Mouse (Mus musculus) urinary bladder, postnatal 10 days (tissue): ENCODE measurements around the gene Ankrd55.

Experiments used
- DNase-seq: peaks from one replicate; pipeline ENCODE4 v3.0.0; 2022; ENCODE audit warnings: low spot score

The Ankrd55 gene

DNA sequence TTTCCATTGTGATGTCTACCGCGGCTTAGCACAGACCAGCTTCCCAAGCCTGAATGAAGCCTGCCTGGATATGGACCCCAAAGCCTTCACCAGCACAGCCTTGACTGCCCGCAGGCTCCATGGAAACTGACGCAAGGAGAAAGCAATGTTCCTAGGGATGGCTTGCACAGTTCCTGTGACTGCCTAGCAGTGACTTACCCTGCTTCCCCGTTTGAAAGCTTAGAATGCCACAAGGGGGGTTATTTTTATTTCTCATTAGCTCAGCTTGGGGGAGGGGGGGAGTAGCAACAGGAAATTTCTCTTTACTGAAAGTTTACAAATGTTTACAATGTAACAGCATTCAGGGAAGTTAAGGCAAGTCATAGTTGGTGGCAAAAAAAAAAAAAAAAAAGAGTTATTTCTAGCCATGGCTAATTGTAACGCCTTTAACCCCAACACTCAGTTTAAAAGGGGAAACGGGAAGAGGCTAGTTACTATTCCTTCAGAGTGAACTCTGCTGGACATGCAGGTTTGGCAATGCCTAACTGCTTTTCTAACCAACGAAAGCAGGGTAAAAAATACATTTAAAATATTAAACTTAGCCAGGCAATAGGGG is 56.1 kb downstream of the Ankrd55 start:
- no peak for DNase-seq

- DNase-seq: no peak
Measured at GRCm38 (mm10) chr13:112345542-112345941, 57.3 kb downstream of the Ankrd55 start.

DNA sequence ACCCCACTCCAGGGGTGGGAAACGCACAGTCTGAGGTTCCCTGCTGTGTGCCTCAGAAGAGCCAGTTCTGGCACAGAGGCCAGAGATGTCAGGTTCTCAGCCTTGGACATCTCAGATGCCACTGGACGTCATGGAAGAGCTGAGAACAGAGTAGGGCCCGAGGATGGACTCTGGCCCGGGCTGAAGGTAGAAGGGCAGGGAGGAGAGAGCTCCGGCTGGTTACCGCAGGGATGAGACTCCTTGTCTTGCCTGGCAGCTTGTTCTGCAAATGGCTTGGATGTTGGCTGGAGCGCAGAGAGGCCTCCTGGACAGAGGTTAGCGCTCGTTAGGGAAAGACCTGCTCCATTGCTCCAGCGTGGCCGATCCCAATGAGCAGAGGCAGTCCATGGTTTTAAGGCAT is 57.8 kb downstream of the Ankrd55 start:
- DNase-seq: no peak

DNA sequence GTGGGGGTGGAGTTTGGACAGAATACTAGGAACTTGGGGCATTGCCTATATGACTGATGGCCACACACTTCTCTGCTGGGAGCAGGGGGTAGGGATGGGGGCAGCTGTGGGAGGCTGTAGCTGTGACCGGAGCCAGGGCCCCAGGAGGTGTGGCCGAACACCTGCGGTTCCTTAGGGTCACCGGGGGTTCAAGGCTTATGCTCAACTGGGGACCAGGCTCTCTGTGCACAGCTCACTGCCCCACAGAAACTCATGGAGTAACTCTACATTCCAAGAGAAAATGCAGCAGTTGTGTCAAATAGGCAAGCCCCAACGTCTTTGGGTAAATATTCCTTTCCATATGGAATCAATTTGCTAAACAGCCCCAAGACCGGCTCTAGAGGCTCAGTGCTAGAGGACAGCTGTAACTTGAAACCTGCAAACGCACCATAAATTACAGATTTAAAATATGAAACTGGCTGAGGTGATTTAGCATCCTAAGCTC is 58.5 kb downstream of the Ankrd55 start:
- DNase-seq: no peak

- no peak for DNase-seq
Measured at GRCm38 (mm10) chr13:112348250-112348649, 60.0 kb downstream of the Ankrd55 start.

DNA sequence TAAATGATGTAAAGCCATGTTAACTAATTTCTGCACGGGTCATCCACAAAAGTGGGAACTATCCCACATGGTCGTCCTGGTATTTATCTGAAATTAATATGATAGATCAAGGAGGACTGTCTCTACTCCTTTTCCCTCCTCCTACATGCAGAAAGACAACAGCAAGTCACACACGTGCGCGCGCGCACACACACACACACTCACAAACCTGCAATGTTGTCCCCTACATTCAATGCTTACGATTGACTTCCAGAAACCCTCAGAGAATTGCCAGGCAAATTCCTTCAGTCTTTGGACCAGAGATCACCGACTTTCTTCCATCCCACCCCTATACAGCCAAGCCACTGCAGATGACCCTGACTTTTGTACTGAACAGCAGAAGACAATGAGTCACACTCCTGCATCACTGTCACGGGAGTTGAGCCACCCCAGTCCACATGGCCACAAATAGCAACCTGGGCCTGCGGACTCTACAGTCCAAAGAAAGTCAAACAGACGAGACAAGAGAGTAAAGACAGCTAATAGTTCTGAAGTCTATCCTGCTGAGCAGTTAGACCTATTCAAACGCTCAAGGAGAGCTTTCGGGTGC is 60.7 kb downstream of the Ankrd55 start:
- no peak for DNase-seq

DNA sequence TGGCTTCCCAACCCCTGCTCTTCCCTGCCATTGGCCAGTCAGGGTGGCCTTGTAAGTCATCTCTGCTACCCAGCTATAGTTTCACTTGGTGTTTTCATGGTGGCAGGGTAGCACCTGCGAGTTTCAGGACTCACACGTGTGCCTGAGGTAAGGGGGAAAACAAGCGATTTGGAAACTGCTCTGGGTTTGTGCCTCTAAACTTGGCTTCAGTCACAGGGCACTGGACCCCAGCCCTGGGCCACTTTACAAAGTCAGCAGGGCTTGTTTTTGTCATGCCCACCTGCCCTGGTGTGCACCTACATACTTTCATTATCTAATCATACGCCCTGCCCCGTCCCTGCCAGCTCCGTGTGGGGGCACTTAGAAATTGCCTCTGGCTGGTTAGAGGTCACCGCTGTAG is 61.2 kb downstream of the Ankrd55 start:
- DNase-seq: no peak

DNA sequence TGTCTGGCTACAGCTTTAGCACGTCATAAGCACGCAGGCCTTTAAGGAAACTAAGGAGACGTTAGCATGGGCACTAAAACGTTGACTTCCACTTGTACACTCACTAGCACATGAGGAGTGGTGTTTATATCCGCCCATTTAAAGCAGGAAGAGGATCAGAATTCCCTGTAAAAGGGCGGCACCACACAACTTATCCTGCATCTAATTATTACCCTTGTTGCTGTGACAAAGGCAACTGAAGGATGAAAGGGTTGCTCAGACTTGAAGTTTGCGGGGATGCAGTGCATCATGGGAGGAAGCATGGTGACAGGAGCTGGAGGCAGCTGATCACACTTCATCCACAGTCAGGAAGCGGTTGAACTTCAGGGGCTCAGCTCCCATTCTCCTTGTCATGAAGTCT is 63.7 kb downstream of the Ankrd55 start:
- no peak for DNase-seq

DNA sequence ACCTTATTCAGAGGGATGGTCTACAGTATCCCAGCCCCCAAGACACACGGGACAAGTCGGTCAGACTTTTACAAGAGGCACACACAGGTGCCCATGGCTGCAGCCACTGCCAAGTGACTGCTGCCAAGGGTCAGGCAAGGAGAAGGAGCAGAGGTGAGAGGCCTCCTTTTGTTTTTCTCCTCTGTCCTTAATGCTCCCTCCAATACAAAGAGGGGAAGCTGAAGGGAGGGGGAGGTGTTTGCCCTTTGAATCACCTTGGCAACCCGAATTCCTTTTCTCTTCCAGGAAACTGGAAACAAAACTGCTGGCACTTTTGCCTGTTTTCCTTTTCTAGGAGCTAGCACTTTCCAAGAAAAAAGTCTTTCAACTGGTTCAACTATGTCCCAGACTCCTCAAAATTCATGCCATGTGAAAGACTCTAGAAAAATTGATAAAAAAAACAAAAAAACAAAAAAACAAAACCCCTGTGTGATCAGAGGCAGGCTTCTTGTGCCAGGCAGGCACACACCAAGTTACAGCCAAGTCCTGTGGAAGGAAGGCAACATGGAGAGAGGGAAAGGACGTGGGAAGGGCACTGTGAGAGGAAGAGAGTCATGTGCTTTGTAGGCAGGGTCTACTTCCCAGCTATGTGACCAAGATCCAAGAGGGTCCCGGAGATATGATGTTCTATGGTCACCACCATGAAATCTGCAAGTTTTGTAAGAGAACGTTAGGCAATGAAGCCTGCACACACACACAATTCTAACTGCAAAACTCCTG is 66.0 kb downstream of the Ankrd55 start:
- DNase-seq: no peak

DNA sequence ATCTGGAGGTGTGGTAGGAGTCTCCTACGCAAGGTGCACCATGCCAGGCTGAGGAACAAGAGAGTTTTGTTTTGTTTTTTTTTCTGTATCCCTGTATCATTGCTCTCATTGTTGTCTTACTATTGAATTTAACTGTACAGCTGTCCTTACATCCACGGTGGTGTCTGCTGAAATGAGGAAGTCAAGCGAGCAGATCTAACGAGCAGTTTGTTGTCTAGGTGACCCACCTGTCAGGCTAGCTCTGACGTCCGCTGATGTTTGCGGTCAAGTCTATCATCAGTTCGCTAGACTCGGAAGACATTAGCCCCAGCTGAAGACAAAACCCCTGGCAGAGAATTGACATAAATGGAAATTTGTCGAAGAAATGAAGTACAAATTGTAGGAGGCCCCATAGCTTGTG is 66.7 kb downstream of the Ankrd55 start:
- DNase-seq: no peak

GRCm38 (mm10) chr13:112355794-112356486 is 67.7 kb downstream of the Ankrd55 start:
- no peak for DNase-seq

DNA sequence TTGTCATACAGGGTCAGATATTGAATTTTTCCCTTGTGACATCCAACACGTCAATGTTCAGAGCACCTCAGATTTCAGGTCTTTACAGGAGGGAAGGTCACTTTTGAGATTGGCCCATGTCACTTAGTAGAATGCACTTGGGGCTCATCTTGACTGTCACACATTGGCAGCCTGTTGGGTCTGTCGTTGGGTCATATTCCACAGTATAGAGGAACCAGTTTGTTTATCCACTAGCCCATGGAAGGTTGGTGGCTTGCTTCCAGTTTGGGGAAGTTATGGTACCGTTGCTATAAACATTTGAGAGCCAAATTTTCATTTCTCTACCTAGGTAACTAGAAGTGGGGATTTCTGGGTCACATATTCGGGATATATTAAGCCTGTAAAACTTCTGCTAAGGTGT is 73.3 kb downstream of the Ankrd55 start:
- DNase-seq: no peak

DNA sequence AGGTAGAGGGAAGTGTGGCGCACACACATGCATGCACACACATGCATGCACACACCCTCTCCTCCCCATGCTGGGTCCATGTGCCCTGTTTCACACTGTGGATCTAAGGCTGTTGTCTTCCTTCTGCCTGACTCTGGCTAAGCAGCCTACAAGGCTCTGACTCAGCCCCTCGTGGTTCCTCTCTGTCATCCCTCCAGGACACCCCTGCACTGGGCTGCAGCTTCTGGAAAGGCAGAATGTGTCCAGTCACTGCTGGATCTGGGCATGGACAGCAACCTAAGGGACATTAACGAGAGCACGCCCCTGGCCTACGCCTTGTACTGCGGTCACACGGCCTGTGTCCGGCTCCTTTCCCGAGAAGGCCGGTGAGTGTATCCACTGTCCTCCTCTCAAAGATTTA is 75.0 kb downstream of the Ankrd55 start:
- DNase-seq: no peak

GRCm38 (mm10) chr13:112363746-112364145 is 75.5 kb downstream of the Ankrd55 start:
- no peak for DNase-seq

DNA sequence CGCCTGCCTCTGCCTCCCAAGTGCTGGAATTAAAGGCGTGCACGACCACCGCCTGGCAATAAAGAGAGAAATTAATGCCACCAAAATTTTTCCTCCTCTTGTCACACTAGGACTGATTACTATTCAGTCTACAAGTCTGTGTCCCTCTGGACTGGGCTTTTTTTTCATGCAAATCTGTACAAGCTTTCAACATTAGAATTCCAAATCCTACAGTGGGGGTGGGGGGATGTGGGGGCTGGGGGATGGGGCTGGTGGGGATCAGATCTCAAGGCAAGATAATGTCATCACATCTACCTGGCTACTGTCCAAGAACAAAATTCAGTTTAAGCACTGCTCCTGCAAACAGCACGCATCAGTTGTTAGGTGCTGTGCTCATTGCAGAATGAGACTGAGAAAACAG is 76.4 kb downstream of the Ankrd55 start:
- DNase-seq: no peak

DNA sequence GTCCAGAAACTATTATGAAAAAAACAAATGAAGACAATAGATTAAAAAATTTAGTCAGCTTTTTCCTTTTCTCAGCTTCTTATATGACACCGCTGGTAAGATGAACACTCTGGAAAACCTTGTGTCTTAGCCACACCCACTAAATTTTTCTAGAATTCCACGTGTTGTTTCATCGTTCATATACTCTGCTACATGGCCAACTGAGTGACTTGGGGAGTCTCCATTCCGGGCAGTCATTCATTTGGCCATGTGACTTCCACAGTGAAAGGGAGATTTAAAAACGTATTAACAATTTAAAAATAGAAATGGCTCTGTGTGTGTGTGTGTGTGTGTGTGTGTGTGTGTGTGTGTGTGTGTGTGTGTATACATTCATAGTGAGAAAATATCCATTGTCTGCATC is 77.1 kb downstream of the Ankrd55 start:
- DNase-seq: no peak

DNA sequence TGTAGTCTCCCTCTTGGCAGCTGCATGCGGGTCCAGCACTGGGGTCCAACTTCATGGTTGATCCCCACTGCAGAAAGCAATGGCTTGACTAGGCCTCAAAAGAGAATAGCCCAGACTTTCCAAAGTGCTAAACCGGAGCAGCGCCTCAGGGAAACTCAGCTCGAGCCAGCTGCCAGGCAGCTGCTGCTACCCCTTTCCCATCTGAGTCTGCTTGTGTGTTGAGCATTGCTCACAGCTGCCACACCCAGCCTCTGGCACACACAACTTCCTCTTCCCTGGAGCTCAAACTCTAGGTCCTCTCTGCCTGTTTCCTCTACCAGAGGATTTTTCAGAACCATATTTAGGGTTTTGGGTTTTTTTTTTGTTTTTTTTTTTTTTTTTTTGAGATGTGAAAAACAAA is 77.5 kb downstream of the Ankrd55 start:
- no peak for DNase-seq

- DNase-seq: no peak
Measured at GRCm38 (mm10) chr13:112366321-112367029, 78.2 kb downstream of the Ankrd55 start.

DNA sequence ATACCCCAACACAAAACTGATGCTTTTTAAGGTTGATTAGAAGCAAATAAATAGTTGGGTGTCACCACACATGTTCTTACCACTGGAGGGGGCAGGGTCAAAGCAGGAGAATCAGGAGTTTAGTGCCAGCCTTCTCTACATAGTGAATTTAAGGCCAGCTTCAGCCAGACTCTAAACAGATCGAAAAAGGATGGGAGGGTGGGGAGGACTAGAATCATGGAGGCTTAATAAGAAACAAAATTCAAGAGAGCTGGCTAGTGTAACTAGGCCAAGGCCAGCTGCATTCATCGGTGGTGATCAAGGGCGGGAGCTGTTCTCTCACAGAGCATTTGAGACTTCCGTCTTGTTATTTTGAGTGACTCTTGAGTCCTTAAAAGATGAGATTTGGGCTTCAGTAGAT is 83.5 kb downstream of the Ankrd55 start:
- DNase-seq: no peak

DNA sequence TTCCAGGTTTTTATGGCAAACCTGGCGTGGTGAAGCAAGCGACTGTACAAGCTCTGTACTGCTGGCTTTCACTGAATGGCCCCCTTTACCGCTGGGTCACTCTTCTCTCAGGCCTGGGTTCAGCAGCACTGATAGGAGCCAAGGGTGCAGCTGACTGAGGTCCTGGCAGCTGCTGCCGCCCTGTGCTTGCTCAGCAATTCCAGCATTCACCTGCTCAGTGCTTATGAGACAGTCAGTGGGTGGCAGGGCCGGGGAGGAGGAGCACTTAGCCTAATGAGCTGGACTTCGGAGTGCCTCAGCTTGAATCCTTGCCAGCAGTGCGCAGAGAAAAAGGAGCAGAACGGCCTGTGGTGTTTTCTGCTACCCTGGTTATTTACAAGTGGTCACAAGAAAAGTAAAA is 87.5 kb downstream of the Ankrd55 start:
- no peak for DNase-seq

DNA sequence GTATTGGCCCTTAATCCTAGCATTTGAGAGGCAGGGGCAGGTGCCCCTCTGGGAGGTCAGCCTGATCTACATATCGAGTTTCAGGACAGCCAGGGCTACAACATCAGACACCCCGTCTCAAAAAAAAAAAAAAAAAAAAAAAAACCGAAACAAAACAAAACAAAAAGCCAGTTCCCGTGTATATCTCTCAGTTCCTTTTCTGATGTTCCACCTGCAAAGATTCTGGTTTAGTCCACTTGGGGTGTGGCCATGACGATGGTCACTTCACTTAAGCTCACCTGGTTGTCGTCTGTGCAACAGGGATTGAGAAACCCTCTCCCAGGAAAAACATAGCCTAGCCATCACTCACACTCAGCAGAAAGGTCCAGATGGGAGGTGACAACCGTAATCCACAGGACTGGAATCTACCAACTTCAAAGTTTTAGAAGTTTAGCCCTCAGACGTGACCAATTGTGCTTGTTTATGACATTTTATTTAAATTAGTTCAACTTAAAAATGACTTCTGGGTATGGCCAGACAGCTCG is 90.6 kb downstream of the Ankrd55 start:
- no peak for DNase-seq

DNA sequence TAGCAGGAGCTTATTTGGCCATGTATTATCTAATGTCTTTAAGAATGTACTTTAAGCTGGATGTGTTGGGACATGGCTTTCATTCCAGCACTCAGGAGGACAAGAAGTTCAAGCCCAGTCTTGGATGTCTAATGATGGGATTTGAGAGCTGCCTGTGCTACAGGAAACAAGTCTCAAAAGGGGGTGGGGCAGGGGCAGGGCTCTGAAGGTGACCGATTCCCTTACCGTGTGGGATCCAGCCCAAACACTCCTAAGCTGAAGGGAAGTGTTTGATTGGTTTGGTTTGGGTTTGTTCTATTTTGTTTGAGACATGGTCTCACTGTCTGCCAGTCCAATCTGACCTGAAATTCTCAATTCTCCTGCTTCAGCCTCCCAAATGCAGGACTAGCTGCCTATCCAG is 93.2 kb downstream of the Ankrd55 start:
- no peak for DNase-seq
